Mouse (Mus musculus): Measurements from ENCODE around the gene Naa40. TPM values are rescaled to one million over a fixed set of nuclear protein-coding genes. Genes with fewer than 3 reads are reported as not detected.

Gene Naa40
- total RNA-seq, 2 experiments from 2014 or later = 14.4 to 17.7 TPM

- no peak for DNase-seq (ENCODE audit: low spot score)
- intact Hi-C loops (cut with DNase I) = no loop called here
Observed at GRCm38 (mm10) chr19:7222196-7222595, 18.8 kb downstream of the Naa40 start.

- intact Hi-C loops (cut with DNase I) = no loop called here
- no peak for DNase-seq (ENCODE audit: low spot score)
Observed at GRCm38 (mm10) chr19:7218753-7219152, 22.2 kb downstream of the Naa40 start.

- no peak for DNase-seq (ENCODE audit: low spot score)
- intact Hi-C loops (cut with DNase I) = no loop called here
Observed at GRCm38 (mm10) chr19:7217926-7218267, 23.1 kb downstream of the Naa40 start.

- intact Hi-C loops (cut with DNase I) = no loop called here
- peak; percentile 95 for DNase-seq (ENCODE audit: low spot score)
Observed at GRCm38 (mm10) chr19:7217162-7217925, 23.6 kb downstream of the Naa40 start, which contains the start of gene Cox8a. Cox8a (minus strand) TSS chr19:7217616.

GRCm38 (mm10) chr19:7214484-7214883 lies 26.5 kb downstream of the Naa40 start:
- DNase-seq (ENCODE audit: low spot score) = no peak
- intact Hi-C loops (cut with DNase I) = no loop called here

GRCm38 (mm10) chr19:7213010-7213409 lies 28.0 kb downstream of the Naa40 start:
- intact Hi-C loops (cut with DNase I) = no loop called here
- no peak for DNase-seq (ENCODE audit: low spot score)

GRCm38 (mm10) chr19:7212216-7212615 lies 28.8 kb downstream of the Naa40 start:
- intact Hi-C loops (cut with DNase I) = no loop called here

GRCm38 (mm10) chr19:7209907-7210646 lies 30.9 kb downstream of the Naa40 start:
- no peak for DNase-seq (ENCODE audit: low spot score)
- intact Hi-C loops (cut with DNase I) = no loop called here

More at GRCm38 (mm10) chr19:7212216-7212615, 28.8 kb downstream of the Naa40 start:
- no peak for DNase-seq (ENCODE audit: low spot score)

- DNase-seq (ENCODE audit: low spot score) = peak; percentile 90
- intact Hi-C loops (cut with DNase I) = no loop called here
Observed at GRCm38 (mm10) chr19:7205753-7206736, 34.9 kb downstream of the Naa40 start, which contains the start of gene Otub1. Otub1 (minus strand) TSS chr19:7206316.

GRCm38 (mm10) chr19:7205326-7205725 lies 35.7 kb downstream of the Naa40 start:
- no peak for DNase-seq (ENCODE audit: low spot score)
- intact Hi-C loops (cut with DNase I) = no loop called here

GRCm38 (mm10) chr19:7204898-7205297 lies 36.1 kb downstream of the Naa40 start:
- intact Hi-C loops (cut with DNase I) = no loop called here

GRCm38 (mm10) chr19:7200427-7200826 lies 40.6 kb downstream of the Naa40 start:
- DNase-seq (ENCODE audit: low spot score) = no peak
- intact Hi-C loops (cut with DNase I) = no loop called here

More at GRCm38 (mm10) chr19:7204898-7205297, 36.1 kb downstream of the Naa40 start:
- DNase-seq (ENCODE audit: low spot score) = no peak

GRCm38 (mm10) chr19:7199089-7199488 lies 41.9 kb downstream of the Naa40 start:
- intact Hi-C loops (cut with DNase I) = no loop called here

GRCm38 (mm10) chr19:7197445-7197844 lies 43.5 kb downstream of the Naa40 start:
- DNase-seq (ENCODE audit: low spot score) = no peak
- intact Hi-C loops (cut with DNase I) = no loop called here

More at GRCm38 (mm10) chr19:7199089-7199488, 41.9 kb downstream of the Naa40 start:
- DNase-seq (ENCODE audit: low spot score) = no peak

GRCm38 (mm10) chr19:7196741-7197270 lies 44.2 kb downstream of the Naa40 start:
- intact Hi-C loops (cut with DNase I) = loop anchor here (1.0 kb wide), 2 partner anchors 129 to 133 kb away; no protein-coding TSS in a partner anchor
- DNase-seq (ENCODE audit: low spot score) = no peak

GRCm38 (mm10) chr19:7195900-7196728 lies 44.9 kb downstream of the Naa40 start:
- intact Hi-C loops (cut with DNase I) = loop anchor here (1.0 kb wide), 2 partner anchors 128 to 132 kb away; no protein-coding TSS in a partner anchor
- DNase-seq (ENCODE audit: low spot score) = no peak

GRCm38 (mm10) chr19:7192561-7192967 lies 48.4 kb downstream of the Naa40 start:
- intact Hi-C loops (cut with DNase I) = no loop called here
- DNase-seq (ENCODE audit: low spot score) = no peak

- DNase-seq (ENCODE audit: low spot score) = no peak
- intact Hi-C loops (cut with DNase I) = no loop called here
Observed at GRCm38 (mm10) chr19:7191639-7192038, 49.3 kb downstream of the Naa40 start.

GRCm38 (mm10) chr19:7190986-7191385 lies 50.0 kb downstream of the Naa40 start:
- DNase-seq (ENCODE audit: low spot score) = no peak
- intact Hi-C loops (cut with DNase I) = no loop called here

All from heart, postnatal 25 days (tissue).